Mouse (Mus musculus) 416B (cell line): ENCODE results near the gene Mei1.
"Not testable (repeated sequence)": the region's sequence is repeated elsewhere in the genome, so short reads cannot be mapped to it uniquely, and the experiment has no call there.

ENCODE experiments used
- DNase-seq: peaks from one replicate; pipeline ENCODE4 v3.0.0; 2011; ENCODE audit warnings: low read depth

Mei1 gene

DNA sequence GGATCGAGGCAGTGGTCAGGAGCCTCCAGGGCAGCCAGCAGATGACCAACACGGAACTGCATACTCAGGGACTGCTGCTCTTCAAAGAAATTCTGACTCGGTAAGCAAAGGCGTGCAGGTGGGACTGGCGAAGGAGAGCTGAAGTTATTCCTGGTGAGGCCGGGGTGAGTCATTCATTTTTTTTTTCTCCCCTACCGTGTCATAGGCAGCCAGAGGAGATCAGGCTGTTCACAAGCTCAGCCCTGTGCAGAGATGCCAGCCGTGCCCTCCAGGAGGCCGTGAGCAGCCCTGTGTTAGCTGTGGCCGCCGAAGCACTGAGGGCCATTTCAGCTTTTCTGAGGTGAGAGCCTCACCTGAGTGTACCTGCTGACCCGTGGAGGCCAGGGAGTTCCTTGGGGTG lies 16.3 kb downstream of the Mei1 start:
- no peak for DNase-seq

DNA sequence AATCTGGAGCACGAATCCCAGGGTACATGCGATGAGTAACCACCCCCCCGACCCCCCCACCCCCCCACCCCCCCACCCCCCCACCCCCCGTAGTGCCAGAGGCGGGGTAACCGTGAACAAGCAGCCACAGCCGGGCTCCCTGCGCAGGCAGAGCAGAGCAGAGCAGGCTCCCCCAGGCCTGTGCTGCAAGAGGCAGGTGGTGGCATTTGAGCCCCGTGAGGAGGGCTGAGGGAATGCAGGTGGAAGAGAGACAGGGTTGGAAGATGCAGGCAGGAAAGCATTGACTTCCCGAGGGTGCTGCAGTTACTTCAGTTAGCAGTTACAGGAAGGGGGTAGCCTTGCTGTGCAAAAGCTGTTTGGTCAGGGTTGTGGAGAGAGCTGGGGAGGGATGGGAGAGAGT lies 17.5 kb downstream of the Mei1 start:
- DNase-seq, result no peak

DNA sequence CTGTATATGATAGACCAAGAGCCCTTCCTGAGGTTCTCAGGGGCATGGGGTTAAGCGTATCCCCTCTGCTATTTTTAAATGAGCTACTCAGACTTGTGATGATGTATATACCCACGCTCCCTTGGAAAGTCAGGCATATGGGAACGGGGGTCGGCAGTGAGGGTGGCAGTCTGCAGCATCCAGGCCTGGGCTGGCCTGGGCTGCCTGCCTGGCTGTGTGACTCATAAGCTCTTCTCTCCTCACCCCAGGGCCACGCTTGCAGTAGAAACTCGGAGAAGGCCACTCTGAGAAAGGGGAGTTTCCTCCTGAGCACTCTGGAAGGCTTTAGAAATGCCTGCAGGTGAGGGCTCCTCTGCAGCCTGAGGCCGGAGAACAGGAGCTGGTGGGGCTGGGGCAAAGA lies 21.3 kb downstream of the Mei1 start:
- no peak for DNase-seq

DNA sequence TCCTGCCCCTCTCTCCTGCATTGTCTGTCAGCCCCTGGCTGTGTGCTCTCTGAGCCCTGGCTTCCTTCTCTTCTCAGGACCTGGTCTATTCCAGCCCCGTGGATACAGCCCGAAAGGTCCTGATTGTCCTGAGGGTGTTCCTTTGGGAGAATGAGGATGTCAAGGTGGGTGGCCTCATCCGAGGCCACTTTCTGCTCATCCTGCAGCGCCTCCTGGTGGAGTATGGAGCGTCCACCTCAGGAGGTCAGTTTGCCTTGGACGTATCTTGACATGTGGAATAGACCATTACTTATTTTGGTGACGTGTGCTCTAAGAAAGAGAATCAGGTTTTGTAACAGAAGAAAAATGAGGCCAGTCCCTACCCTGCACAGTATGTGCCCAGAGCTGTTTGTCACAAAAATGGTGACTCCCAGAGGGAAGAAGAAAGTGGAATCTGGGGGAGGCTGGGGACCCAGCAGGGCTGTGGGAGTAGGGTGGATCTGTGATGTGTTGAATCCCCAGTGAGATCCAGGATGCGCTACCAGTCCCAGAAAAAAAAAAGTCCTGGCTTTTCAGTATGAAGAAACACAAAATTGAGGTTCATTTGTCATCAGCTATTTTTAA lies 37.3 kb downstream of the Mei1 start:
- peak; percentile 47 for DNase-seq

DNA sequence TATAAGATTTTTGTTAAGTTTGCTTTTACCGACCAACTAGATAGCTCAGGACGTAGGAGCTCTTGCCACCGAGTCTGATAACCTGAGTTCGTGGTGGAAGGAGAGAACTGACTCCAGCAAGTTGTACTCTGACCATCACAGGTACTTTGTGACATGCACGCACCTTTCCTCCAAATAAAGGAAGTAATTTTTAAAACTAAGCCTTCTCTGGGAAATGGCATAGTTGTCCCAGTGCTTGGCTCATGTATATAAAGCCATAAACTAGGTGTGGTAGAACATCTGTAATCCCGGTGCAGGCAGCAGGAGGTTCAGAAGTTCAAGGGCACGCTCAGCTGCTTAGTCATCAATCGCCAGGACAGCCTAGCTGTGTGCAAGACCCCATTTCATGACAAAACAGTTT lies 50.7 kb downstream of the Mei1 start:
- DNase-seq, result no peak

GRCm38 (mm10) chr15:82126690-82127089 lies 56.9 kb downstream of the Mei1 start:
- not testable (repeated sequence) for DNase-seq

DNA sequence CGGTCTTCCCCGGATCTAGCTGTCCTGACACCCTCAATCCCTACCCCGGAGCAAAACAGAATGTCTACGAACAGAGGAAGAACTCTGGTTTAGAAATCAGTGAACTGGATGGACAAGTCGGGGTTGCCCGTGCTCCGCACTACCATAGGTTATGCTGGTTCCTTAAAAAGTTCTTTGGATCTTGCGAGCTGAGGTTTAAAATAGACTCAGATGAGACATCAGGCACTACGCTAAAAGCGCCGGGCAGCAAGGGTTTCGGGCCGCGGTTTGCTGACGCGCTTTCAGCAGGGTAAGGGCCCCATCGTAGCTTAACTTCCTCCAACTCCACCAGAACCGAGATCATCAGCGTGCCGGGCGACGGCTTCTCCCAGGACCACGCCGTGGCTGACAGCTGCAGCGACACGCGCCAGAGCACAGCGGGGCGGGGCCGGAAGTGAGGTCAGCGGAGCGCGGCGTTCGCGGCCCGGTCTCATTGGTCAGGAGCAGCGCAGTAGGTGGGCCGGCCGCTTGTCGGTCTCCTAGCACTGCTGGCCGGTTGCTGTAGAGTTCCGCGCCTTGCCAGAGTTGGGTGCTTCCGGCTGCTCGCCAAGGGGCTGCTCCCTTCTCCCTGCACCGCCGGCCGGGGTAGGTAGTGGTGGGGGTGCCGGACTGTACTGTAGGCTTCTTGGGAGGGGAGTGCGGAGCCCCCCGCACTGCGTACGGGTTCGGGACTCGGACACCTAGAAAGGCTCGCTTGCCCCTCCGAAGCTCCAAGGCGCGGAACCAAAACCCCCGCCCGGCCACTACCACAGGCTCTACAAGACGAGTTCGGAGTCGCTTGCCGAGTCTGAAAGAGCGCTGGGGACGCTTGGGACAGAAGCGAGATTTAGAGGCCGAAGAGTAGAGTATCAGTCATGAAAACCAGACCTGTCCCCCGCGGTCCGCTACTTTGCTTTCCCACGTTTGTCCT lies 57.9 kb downstream of the Mei1 start, which contains the start of gene Ccdc134:
Gene Ccdc134 (plus strand): TSS at position 497 of the 949 bp plus-strand sequence.
- peak; percentile 95 for DNase-seq

DNA sequence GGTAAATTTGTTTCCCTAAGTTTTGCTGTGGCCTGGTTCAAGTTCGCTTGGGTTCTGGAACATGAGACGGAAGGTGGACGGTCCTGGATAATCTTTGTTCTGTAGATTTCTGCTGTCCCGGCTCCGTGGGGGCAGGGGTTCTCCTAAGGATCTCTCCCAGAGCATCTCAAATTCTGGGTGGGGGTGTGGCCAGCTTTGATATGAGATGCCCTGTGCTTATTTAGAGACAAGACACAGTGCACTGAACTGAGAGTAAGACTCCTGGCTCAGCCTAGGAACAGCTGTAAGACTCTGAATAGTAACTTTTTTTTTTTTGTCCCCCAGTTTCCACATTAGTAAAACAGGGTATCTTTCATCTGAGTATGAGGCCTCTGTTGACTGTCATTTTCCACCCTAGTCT lies 58.6 kb downstream of the Mei1 start:
- DNase-seq, result no peak

- DNase-seq, result peak; percentile 84
Observed at GRCm38 (mm10) chr15:82130599-82130998, 60.8 kb downstream of the Mei1 start.

GRCm38 (mm10) chr15:82135372-82135771 lies 65.6 kb downstream of the Mei1 start:
- DNase-seq, result no peak

GRCm38 (mm10) chr15:82138565-82138964 lies 68.8 kb downstream of the Mei1 start:
- DNase-seq, result peak; percentile 79

DNA sequence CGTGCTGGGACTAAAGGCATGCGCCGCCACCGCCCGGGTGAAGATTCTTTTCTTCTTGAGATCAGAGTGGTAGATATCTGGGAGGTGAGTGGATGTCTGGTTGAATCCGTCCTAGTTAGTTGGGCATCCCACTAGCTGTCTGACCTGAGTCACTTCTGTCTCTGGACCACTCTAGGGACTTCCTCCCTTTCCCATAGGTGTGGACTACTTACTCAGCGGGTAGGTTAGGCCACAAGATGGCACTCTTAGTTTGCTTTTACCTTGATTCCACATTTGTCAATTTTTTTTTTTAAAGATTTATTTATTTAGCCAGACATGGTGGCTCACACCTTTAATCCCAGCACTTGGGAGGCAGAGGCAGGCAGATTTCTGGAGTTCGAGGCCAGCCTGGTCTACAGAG lies 69.4 kb downstream of the Mei1 start:
- DNase-seq, result peak; percentile 70

GRCm38 (mm10) chr15:82140355-82140754 lies 70.6 kb downstream of the Mei1 start:
- DNase-seq, result no peak

DNA sequence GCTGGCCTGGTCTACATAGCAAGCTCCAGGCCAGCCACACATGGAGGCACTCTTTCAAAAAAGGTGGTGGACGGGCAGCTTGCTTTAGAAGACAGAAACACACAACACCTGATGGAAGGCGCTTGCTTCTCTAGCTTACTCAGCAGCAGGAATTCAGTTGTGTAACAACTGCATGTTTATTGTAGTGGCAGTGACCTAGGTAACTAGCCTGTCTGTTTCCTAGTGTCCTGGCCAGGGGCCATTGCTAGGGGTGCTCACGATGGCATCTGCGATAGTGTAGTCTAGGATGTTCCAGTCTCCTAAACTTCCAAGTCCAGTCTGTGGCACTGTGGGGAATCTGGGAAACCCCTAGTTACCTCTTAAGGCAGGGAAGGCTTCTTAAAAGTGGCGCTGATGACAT lies 74.4 kb downstream of the Mei1 start:
- DNase-seq, result no peak

GRCm38 (mm10) chr15:82145408-82145807 lies 75.6 kb downstream of the Mei1 start:
- DNase-seq, result no peak

DNA sequence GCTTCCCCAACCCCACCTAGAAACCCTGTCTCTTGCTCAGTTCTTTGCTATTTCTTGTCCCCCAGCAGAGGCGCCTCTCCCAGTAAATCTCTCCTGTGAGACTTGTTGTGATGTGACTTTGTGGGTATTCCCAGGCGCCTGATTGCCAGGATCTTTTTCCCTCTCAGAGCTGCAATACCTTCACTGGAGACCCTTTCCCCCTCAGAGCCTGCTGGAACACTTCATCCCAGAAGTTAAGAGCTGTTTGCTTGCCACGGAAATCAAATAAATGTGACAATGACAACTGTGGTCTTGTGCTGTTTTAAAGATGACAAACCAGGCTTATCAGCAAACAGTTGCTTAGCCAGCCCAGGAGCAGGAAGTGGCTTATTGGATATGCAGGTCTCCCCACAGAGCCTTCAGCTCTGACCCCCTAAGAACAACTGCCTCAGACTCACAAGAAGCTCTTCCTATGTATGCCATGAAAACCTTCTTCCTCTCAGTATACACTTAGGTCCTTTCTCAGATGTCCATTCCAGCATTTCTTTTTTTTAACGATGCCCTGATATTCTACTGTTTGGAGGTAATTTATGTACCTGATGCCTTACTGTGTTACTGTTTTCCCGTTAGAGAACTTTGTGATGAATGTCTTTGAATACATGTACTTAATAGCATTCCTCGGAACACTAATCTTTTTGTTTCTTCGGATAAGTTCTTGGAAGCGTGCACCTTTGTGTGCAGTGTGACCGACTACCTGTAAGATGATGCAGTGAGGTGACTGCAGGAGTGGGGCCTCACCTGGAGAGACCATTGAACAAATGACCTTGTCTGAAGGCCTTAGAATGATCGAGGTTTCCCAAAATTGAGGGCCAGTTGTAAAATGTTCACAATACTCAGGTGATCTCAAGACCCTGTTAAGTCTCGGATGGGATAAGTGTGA lies 76.3 kb downstream of the Mei1 start:
- DNase-seq, result peak; percentile 88

DNA sequence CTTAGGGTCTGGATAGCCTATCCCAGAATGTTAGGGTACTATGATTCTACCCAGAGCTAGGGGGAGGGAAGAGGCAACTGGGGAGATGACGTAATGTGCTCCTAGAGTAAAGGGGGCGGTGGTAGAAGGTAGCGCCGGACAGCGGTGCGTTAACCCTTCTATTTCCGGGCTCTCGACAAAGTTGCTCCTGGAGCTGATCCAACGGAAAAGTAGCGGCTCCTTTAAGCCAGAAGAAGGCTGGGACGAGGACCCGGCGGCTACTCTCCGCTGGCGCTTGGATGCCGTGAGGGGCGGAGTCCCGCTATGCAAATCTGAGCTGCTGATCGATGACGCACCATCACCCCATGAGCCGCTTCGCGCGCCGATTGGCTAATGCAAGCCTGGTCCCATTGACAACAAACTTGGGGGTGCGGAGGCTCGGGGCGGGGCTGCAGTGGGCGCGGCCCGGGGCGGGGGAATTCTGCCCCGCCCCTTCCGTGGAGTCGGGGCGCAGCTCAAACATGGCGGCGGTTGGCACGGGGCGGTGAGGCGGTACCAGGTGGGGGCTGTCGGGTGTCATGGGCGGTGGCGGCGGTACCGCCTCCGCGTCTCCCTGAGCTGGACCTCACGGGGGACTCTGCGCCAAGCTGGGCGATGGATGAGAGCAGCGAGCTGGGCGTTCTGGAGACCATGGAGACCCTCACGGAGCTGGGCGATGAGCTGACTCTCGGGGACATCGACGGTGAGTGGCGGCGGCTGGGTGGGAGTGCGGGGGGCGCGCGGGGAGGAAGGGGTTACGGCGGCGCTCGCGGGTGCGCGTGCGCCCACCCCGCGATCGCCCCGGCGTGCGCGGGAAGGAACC lies 77.2 kb downstream of the Mei1 start, which contains the start of gene Srebf2:
Gene Srebf2 (plus strand): TSS at position 412 of the 841 bp plus-strand sequence.
- peak; percentile 100 for DNase-seq

GRCm38 (mm10) chr15:82147611-82148111 lies 77.9 kb downstream of the Mei1 start:
- peak; percentile 32 for DNase-seq

DNA sequence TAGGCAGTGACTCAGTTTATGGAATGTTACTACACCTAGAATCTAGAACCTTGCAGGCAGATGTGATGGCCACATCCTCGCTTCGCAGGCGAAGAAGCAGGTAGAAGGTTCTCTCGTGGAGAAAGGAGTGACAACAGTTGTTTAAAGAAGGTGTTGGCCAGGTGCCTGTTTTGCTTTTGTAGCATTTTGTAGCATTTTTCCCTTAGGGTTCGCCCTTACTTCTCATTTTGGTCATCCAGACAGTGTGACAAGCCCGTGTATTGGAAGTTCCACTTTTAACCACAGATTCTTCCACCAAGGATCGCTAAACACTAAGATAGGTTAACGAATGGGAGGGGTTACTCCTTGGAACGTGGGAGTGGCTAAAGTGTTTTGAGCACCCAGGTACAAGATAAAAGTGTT lies 78.7 kb downstream of the Mei1 start:
- DNase-seq, result peak; percentile 45

GRCm38 (mm10) chr15:82150042-82150441 lies 80.2 kb downstream of the Mei1 start:
- no peak for DNase-seq

GRCm38 (mm10) chr15:82151176-82151575 lies 81.4 kb downstream of the Mei1 start:
- peak; percentile 56 for DNase-seq
